Mouse (Mus musculus) neural tube, embryonic 13.5 days (tissue): ENCODE measurements at regions not wholly inside any gene's neighbourhood (a gene's known extent, or its start where the extent isn't known, plus 50 kb on each side); places are given as distances from the start of the nearest gene placed in this dataset.
A peak's percentile ranks its signal among the peaks of the same experiment; 100 is the strongest.

ENCODE experiments used
- ATAC-seq: fragments of 200-750 bp; cut with Nextera tagmentation; 2 replicates; pipeline ENCODE4 v1.8.0; 2017; ENCODE audit warnings: low read depth, mild to moderate bottlenecking, moderate TSS enrichment, moderate library complexity
- H3K27ac ChIP-seq: fragments of 300-500 bp; sonication (generic); replicated peaks from 2 replicates; pipeline ENCODE4 v1.5.1; 2015; ENCODE audit warnings: moderate library complexity, mild to moderate bottlenecking, inconsistent platforms
- H3K27me3 ChIP-seq: fragments of 300-500 bp; sonication (generic); 2 replicates; pipeline ENCODE4 v1.6.1; 2015; ENCODE audit warnings: mild to moderate bottlenecking, inconsistent platforms
- H3K36me3 ChIP-seq: fragments of 300-500 bp; sonication (generic); 2 replicates; pipeline ENCODE4 v1.6.1; 2015; ENCODE audit warnings: mild to moderate bottlenecking, inconsistent platforms
- H3K4me1 ChIP-seq: fragments of 300-500 bp; sonication (generic); replicated peaks from 2 replicates; pipeline ENCODE4 v1.6.1; 2015; ENCODE audit warnings: inconsistent platforms
- H3K4me2 ChIP-seq: fragments of 300-500 bp; sonication (generic); 2 replicates; pipeline ENCODE4 v1.6.1; 2015; ENCODE audit warnings: inconsistent platforms, mild to moderate bottlenecking, moderate library complexity
- H3K4me3 ChIP-seq: fragments of 300-500 bp; sonication (generic); 2 replicates; pipeline ENCODE4 v1.5.1; 2015; ENCODE audit warnings: mild to moderate bottlenecking, inconsistent platforms
- H3K9ac ChIP-seq: fragments of 300-500 bp; sonication (generic); 2 replicates; pipeline ENCODE4 v1.6.1; 2015; ENCODE audit warnings: moderate library complexity, mild to moderate bottlenecking, inconsistent platforms
- H3K9me3 ChIP-seq: fragments of 300-500 bp; sonication (generic); 2 replicates; pipeline ENCODE4 v1.6.1; 2016; ENCODE audit warnings: inconsistent platforms
- whole genome bisulfite sequencing: fragments of 180-500 bp; shearing (Covaris S2); methylation state at CpG from one replicate; pipeline ENCODE4 v1.1.7; 2015; 5-methylcytosine and 5-hydroxymethylcytosine counted together

DNA sequence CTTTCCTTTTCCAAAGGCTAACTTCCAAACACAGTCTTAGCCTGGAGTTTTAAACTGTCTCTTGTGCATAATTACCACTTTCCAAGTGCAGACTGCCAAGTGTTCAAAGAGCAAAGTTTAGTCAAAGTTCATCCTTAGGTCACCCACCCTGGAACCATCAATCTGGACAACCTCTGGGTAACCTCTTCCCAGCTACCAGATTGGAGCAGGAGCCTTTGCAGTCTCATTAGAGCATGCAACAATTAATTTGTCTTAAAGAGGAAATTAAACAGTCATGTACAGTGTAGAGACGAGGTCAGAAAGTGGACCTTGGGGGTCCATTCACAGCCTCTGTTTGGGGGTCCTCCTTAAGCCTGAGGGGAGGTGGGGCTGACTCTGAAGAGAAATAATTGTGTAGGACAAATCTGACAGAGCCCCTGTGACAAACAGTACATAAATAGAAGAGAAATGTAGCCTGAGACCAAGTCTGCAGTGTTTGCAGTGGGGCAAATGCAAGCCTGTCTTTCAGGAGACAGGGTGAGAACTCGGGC, 292.9 kb downstream of the Tmem161b start:
- 5% methylated on average over 2 of the region's 2 CpGs for WGBS
- peak; percentile 94 for ATAC-seq
- no peak overlapping the region for H3K9ac ChIP-seq
- no peak overlapping the region for H3K27ac ChIP-seq
- no peak overlapping the region for H3K4me3 ChIP-seq
- peaks cover 6% of the 10 kb centered on the region; the same call in 1 of the 2 replicates for H3K4me1 ChIP-seq
- H3K27me3 ChIP-seq, result no peaks in the 10 kb centered on the region
- no peaks in the 10 kb centered on the region for H3K9me3 ChIP-seq
- H3K36me3 ChIP-seq, result no peaks in the 10 kb centered on the region
- H3K4me2 ChIP-seq, result no peak overlapping the region
